Mouse (Mus musculus): Measurements from ENCODE around the gene Chl1. TPM values are rescaled to one million over a fixed set of nuclear protein-coding genes. Genes with fewer than 3 reads are reported as not detected.

Chl1 gene
- 1 to 10 TPM; 1.9 to 2.6 TPM for total RNA-seq (2021)
- long read RNA-seq, experiment 1, partial matches to known transcripts = 0 of 2 reads
- long read RNA-seq, experiment 1, other reads (novel, unspliced or antisense) = 2 of 2 reads
- long read RNA-seq, experiment 2 = 0 reads

DNA sequence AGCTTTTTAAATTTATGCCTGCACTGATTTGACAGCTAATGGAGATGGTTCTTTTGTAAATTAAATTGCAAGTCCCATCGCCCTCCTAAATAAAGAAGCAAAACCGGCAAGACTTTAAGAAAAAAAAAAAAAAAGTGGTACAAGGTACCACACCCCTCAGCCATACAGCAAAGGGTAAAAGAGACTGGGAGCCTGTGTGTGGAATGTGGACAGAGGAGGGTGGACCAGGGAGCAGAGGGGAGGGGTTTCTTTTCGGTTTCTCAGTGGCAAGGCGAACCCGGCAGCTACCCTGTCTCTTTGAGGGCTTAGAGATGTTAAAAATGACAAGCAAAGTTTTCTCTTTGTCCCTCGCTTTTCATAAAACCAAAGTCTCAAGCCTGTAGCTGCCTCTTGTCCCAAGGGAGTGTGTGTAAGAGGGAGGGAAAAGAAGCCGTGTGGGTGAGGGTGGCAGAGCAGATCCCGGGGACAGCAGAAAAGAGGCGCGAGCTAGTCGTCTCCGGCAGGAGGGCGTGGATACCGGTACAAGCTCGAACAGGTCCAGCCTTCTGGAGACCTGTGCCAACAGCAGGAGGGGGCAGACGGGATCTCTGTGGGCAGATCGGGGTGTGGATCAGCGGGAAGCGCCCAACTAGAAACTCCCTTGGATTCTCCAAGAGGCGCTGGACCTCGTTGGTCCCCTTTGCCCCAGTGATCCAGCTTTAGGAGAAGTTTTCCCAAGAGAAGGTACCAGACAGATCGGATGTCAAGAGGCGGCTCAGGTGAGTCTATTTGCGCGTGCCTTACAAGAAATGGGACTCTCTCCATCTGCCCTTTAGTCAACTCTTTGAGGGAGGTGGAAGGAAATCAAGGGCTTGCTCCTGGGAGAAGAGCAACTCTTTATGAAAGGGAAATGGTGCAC lies at the start of gene Chl1:
Gene Chl1 (plus strand): TSS at position 195 of the 898 bp plus-strand sequence.
- no peak for DNase-seq

DNA sequence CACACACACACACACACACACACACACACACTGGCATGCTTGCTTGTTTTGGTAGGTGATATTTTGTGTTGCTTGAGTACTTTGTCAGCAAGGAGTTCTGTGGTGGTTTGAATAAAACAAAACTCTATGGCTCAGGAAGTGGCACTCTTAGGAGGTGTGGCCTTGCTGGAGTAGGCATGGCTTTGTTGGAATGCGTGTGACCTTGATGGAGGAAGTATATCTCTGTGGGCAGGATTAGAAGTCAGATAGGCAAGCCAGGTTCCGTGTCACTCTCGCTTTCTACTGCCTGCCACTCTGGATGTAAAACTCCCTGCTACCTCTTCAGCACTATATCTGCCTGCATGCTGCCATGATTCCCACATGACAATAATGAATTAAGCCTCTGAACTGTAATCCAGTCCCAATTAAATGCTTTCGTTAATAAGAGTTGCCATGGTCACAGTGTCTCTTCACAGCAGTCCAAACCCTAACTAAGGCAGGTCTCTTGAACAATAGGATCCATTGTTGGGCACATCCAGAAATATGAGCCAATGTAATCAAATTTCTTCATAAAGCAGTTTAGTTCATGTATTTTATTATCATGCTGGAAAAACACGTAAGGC lies 44.8 kb upstream of the Chl1 start:
- no peak for DNase-seq

DNA sequence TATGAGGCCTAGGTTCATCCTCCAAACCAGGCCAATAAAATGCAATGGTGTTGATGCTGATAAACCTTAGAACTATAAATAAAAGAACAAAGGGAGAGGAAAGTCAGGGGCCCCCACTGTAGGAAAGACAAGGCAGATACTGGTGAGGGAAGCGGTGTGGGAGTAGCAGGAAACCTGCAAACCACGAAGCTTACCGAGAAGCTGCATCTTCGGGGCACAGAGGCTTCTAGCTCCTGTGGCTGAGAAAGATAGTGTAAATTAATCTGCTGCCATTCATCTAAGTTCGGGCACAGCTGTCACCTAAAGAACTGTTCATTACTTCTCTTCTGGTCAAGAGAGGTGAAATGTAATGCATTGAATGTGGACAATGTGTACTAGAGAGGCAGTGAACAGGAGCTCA lies 37.1 kb upstream of the Chl1 start:
- DNase-seq = no peak

GRCm38 (mm10) chr6:103487199-103487598 lies 23.2 kb upstream of the Chl1 start:
- DNase-seq = no peak

DNA sequence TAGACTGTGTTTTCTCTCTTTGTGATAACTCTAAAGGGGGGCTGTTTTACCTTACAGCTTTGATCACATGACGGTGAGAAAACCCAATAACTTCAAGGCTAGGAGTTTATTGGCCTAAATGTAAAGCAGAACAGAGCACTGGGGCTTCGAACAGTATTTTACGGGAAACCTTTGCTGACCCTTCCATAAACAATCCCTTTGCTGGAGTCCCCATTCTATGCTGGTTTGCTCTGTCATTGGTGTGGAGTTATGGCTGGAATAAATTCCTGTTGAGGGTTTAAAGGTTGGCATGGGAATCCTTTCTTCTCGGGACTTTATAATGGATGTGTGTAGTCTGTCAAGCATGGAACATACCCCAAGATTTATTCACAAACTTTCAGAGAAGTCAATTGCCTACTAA lies 12.0 kb upstream of the Chl1 start:
- DNase-seq = no peak

DNA sequence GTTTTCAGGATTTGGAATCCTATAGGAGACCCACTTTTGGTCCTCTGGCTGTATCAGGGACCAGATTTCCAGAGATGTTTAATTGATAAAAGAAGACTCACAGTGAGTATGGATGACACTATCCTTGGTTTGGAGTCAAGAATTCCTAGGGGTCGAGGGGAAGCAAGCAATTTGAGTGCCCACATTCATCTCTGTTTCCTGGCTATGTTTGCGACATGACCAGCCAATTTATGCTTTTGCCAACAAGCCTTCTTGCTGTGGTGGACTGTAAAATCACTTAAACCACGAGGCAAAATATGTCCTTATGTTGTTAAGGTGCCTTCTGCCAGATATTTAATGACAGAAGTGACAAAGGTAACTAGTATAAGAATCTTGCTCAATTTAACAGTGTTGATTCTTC lies 6.3 kb upstream of the Chl1 start:
- DNase-seq = no peak

GRCm38 (mm10) chr6:103507751-103508575 lies 2.4 kb upstream of the Chl1 start:
- no peak for DNase-seq

DNA sequence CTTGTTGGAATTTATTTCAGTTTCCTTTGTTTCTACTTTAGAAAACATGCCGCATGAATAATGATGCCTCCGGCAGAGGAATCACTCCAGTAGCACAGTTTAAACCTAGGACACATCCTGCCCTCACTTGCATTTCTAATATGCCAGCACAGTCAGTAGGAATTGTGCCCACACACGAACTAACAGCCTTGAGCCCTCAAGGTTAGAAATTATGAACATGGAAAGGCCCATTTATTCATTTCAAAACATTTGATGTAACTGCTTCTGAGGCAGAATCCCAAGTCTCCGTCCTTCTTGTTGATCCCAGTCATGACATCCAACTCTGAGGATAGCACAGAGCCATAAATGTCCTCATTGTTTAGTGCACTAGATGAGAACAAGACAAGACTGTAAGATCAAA lies 790 bp upstream of the Chl1 start:
- no peak for DNase-seq

DNA sequence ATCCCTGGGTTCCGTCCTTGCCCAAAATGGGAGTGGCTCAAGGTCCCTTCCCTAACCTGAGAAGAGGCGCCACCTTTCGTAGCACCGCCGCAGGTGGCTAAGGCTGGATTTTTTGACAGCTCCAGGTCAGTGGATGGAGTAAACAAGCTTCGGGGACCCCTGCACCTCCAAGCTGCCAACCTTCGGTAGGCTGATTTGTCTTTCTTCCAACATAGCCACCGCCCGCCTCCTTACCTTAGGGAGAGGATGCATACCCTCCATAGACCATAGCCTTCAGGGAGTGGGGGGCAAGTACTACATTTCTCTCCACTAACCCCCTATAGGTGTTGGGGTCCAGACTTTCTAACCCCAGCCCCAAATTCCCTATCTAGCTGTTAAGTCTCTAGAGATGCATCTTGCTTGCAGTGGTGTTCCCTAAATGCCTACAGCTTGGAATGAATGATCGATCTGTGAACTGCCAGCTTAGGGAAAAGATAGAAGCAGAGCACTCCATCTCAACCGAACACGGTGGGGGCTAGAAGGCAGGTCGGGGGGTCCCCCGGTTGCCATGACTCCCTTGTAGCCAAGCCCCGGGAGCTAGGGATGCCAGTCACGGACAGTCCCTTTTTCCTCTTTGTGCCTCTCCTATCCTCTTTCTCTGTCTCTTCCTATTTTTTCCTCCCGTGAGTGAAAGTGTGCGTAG lies 1.0 kb downstream of the Chl1 start:
- DNase-seq = no peak

DNA sequence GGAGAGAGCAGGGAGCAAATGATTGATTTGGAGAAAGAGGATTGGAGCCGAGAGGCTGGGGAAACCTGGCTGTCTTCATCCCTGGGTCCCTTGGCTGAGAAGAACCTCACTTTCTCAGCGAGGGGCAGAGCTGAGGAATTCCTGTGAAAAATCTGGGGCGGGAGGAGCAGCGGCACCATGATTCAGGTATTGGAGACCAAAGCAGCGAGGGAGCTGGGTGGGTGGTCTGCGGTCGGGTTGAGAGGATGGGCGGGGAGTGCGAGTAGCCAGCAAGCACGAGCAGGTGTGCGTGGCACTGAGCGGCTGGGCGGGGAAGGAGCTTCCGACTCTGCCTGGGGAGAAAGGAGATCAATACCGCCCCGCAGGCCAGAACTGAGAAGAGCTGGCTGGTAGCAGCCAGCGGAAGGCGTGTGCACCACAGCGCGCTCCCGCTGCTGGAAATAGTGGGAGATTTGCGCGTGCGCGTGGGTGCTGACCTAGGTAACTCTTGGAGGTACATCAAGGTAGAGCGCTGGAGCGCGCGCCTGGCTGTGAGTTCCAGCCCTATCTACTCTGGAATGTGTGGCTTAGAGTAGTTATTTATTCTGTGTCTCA lies 1.7 kb downstream of the Chl1 start:
- no peak for DNase-seq

- DNase-seq = no peak
Observed at GRCm38 (mm10) chr6:103512911-103513321, 2.5 kb downstream of the Chl1 start.

DNA sequence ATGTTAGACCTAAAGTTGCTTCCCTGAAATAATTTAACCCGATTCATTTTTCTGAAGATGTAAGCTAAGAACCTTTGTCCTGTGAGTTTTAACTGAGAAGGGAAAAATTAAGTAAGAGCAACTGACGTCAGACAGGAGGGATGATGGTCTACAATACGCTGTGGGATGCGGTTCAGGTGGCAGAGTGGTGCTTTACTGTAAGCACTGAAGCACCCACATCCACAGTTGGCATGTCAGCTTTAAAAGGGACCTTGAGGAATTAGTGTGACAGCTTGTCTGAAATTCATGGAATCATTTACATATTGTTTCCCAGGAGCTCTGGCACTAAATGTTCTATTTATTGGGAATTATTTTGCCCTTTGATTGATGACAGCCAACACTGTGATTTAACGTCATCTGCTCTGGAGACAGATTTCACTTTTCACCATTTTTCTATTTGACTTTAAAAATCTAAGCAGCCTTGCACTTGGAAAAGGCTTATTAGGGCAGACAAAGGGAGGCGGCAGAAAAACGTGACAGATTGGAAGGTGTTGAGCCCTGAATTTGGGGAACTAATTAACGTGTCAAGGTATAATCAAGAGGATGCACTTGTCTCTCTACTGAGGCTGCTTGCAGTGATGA lies 3.3 kb downstream of the Chl1 start:
- no peak for DNase-seq

DNA sequence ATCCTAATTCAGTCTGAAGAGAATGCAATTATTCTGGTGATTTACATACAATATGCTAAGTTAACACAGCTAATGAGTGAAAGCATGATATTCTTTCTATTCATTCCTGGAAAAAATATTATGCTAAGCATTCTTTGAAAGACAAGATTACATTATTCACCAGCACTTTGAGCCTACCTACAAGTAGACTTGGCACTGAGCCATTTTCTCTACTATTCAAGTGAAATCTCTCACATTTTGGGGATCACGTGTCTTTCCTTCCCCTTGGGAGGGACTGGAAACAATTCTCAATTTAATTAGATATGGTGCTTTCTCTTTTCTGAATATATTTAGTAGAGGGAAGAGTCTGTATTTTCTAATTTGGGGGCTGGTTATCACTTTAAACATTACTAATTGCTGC lies 4.0 kb downstream of the Chl1 start:
- no peak for DNase-seq

DNA sequence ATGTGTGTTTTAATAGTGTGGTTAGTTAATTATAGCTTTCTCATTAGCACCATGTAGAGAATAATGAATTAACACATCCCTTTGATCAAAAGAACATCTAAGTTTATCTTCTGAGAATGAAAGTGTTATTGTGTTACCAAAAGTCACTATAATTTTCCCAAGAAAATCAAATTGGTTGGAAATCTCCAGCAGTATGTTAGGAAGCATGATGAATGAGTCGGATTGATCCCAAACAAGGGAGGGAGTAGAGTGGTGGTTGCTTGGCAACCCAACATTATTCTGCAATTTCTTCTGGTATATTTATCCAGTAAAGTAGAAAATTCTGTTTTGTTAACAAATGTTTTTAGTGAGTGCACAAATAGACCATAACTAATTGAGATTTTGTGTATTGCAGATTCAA lies 4.4 kb downstream of the Chl1 start:
- no peak for DNase-seq

GRCm38 (mm10) chr6:103519596-103519995 lies 9.2 kb downstream of the Chl1 start:
- DNase-seq = no peak

DNA sequence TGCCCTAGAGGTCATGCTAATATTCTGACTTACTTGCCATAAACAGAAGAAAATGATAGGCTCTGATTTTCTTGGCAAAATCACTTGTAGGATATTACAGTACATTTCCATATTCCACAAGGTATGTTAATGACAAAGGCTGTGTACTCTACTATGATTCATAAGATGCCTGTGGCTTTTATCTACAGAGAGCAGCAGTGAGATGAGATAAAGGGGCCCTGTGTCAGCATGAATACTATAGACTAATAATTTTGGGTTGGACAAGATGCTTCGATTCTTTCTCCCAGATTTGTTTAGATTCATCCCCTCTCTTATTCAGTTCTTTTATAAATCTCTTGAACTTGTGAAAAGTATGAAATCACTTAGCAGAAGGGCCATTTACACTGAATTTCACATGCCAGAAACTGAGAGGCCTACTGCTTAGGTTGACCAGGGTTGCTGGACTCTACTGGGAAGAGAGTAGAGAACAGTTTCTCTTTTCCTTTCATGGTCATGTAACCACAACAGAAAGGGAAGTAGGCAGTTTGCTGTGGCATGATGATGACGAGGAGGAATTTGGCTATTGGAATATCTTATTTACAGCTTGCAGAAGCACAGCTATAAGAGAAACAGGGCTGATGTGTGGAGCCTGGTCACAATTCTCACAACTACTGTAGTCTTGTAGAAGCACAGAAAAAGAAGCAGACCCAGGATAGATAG lies 15.1 kb downstream of the Chl1 start:
- DNase-seq = no peak

DNA sequence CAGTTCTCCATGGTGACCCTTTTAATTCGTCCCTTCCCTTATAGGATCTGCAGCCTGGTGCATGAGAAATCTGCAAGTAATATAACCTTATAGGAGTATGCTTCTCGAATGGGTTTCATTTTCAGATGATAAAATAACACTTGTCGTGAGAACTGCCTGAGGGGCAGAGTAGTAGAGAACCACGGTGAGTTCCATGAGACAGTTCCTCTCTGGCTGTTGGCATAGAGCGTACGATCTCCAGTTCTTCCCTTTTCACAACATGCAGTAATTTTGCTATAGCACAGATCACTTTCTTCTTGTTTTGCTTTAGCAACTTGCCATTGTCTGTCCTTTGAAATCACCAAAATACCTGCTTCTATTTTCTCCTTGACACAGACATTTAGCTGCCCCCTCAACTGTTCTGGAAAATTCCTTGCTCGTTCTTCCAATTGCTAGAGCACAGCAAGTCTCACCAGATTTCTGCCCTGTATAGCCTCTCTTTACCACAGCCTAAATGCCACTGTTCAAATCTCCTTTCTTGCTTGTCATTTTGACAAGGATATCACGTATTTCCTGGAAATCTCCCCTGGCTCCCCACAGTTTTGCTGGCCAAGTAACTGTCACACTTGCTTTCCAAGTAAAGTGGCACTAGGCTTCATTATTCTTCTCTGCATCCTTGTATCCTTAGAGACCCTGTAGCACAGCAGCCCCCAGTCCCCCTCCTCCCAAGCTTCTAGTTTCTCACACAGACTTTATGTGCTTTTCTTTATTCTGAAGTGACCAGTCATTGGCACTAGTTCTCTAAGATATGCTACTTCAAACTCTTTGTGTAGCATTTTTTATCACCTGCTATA lies 16.8 kb downstream of the Chl1 start:
- DNase-seq = no peak

GRCm38 (mm10) chr6:103533048-103533447 lies 22.7 kb downstream of the Chl1 start:
- DNase-seq = no peak

DNA sequence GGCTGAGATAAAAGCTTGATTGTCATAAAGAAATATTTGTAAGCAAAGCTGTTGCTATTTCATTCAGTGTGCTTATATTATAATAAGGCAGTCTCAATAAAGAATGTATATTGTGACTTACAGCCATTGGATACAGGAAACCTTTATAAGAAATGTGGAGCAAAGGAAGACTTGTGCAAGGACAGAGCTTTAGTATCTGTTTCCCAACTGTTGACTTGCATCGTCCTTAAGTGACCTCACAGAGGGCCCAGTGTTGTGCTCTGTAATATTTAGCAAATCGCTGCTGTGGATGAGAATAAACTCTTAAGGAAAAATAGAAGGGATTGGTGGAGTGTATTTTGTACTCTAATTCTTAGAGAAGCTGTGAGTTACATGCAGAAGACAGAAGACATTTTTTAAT lies 23.6 kb downstream of the Chl1 start:
- DNase-seq = no peak

GRCm38 (mm10) chr6:103542576-103542975 lies 32.2 kb downstream of the Chl1 start:
- DNase-seq = no peak

Data from gastrocnemius, postnatal 10 days (tissue).